Mouse (Mus musculus): ENCODE results near the gene Gm27021.

Gm27021 gene

DNA sequence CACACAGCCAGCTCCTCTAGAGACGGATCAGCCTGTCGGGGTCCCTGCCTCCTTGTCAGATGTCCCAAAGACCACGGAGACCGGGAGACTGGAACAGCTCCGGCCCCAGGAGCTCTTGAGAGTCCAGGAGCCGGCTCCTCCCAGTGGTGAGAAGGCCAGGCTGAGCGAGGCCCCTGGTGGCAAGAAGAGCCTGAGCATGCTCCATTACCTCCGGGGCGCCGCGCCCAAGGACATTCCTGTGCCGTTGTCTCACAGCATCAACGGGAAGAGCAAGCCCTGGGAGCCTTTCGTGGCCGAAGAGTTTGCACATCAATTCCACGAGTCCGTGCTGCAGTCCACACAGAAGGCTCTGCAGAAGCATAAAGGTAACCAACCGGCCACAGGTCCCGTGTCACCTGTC lies 92.9 kb downstream of the Gm27021 start:
- TF ChIP-seq GATA4 (IDR thresholded peaks at IDR 0.05; ENCODE audit: insufficient replicate concordance, low read length), result no peak

DNA sequence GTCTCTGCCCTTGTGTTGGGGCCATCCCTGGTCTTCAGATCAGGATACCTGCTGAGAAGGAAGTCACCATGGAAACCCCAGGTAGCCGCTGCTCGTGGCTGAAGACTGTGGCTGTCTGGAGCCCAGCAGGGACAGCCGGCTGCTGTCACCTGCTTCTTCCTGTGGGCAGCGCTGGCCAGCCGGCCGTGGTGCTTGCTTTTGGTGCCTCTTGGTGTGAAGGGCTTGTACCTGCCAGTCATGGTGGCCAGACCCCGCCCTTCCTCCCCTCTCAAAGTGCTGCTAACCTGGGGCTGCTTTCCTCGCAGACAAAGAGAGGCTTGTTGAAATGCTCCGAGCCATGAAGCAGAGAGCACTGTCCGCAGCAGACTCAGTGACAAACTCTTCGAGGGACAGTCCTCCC lies 94.0 kb downstream of the Gm27021 start:
- no peak for TF ChIP-seq GATA4 (IDR thresholded peaks at IDR 0.05; ENCODE audit: insufficient replicate concordance, low read length)

DNA sequence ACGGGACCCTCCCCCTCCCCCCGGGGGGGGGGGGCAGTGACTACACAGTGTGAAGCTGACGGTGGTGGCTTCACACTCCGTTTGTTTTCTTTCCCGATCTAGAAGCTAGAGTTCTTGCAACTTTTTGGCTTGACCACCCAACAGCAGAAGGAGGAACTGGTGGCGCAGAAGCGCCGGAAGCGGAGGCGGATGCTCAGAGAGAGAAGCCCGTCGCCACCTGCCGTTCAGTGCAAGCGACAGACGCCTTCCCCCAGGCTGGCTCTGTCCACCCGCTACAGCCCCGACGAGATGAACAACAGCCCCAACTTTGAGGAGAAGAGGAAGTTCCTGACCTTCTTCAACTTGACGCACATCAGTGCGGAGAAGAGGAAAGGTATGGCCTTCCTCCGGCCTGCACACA lies 95.3 kb downstream of the Gm27021 start:
- no peak for TF ChIP-seq GATA4 (IDR thresholded peaks at IDR 0.05; ENCODE audit: insufficient replicate concordance, low read length)

DNA sequence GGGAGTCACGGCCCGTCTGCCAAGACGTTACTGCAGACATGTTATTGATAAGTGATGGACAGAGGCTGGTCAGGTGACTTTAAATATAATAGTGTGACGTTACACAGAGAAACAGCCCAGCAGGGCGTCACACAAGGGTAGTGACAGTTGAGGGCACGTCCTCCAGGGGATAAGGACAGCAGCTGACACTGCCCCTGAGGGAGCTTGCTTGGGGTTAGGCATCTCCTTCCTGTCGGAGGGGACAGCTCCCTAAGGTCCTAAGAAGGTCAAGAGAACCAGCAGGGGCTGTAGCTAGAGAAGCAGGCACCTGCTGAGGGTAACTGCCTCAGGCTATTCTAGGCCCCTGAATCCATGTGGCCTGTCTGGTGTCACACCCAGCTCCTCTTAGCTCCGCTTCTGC lies 96.3 kb downstream of the Gm27021 start:
- no peak for TF ChIP-seq GATA4 (IDR thresholded peaks at IDR 0.05; ENCODE audit: insufficient replicate concordance, low read length)

DNA sequence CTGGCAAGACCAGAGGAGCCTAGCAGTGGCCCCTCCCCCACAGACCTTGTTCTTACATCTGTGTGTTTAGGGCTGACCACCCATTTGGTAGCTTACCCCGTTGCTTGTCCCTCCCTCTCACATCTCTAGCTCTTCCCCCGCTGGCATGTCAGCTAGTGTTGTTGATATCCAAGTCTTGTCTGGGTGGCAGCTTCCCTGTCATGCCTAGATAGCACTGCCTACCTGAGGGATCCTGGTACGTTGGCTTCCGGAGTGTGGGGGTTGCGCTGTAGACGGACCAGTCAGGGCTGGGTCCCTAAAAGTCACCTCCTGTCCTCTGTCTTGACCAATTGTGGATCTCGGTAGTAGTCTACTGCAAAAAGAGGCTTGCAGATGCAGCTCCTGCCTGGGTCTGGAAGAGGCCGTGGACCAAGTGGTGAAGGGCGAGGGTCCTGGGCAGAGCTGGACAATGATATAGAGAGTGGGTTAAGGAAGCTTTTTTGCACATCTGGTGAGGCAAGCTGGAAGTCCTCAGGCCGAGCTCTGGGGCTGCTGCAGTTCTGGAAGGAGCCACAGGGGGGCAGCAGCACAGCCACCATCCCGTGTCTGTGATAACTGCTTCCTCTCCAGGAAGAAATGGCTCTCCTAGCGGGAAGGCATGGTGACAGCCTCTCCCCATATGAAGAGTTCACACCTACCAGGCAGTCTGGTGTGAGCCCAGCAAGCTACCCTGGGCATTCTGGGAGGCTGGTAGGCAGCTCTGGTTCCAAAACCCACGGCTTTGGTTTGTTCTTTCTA lies 97.8 kb downstream of the Gm27021 start:
- 0 out of 2 replicates have a peak, but pooled peaks have one; percentile 19 for TF ChIP-seq GATA4 (IDR thresholded peaks at IDR 0.05; ENCODE audit: insufficient replicate concordance, low read length)

DNA sequence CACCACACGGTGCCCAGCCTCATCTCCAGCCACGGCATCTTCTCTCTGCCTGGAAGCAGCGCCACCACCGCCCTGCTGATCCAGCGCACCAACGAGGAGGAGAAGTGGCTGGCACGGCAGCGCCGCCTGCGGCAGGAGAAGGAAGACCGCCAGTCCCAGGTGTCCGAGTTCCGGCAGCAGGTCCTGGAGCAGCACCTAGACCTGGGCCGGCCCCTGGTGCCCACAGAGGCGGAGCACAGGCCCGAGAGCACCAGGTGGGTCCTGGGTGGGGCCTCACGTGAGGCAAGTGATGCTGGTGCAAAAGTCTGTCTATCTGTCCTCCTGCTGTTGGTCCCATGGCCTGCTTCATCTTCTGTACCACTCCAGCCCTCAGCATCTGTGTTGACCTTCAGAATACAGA lies 98.8 kb downstream of the Gm27021 start:
- TF ChIP-seq GATA4 (IDR thresholded peaks at IDR 0.05; ENCODE audit: insufficient replicate concordance, low read length), result no peak

DNA sequence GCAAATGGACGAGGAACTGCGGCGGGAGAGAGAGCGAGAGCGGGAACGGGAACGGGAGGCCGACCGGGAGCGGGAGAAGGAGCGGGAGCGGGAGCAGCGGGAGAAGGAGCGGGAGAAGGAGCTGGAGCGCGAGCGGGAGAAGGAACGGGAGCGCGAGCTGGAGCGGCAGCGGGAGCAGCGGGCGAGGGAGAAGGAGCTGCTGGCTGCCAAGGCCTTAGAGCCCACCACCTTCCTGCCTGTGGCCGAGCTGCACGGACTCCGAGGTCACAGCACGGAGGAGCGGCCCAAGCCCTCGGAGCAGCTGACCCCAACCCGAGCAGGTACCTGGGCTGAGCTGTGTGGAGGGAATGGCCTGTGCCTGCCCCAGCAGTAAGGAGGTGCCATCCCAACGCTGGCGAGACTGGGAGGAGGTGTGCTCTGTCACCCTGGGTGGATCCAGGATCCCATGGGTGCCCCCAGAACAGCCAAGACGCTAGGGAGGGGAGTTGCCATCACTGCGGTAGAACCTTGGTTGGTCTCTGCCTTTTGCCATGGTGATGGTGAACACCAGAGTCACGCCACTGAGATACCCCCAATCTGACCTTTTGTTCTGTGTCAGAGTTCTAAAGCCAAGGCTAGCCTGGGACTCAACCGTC lies 99.6 kb downstream of the Gm27021 start:
- no peak for TF ChIP-seq GATA4 (IDR thresholded peaks at IDR 0.05; ENCODE audit: insufficient replicate concordance, low read length)

DNA sequence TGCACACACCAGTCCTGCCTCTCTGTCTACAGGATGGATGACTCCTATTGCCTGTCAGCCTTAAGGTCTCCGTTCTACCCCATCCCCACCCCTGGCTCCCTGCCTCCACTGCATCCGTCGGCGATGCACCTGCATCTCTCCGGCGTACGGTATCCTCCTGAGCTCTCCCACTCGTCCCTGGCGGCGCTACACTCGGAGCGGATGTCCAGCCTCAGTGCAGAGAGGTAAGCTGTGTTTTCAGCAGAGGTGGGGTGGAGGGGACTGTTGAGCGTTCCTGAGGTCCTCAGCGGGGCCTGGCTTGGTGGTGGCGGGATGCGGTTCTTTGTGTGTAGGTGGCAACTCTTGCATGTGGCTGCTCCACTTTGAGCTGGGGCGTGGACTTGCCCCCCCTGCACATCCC lies 100.1 kb downstream of the Gm27021 start:
- no peak for TF ChIP-seq GATA4 (IDR thresholded peaks at IDR 0.05; ENCODE audit: insufficient replicate concordance, low read length)

DNA sequence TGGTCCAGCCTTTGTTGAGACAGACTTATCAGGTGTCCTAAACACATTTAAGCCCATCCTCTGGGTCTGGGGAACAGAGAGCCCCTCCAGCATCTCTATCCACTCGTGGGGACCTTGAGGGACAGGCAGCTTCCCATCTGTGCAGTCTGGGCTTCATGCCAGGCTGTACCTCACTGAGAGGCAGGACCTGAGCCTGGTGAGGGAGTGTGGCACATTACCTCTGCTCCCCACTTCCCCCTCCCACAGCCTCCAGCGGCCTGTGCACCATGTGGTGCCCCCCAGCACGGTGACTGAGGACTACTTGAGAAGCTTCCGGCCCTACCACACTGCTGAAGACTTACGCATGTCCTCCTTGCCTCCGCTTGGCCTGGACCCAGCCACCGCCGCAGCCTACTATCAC lies 101.2 kb downstream of the Gm27021 start:
- no peak for TF ChIP-seq GATA4 (IDR thresholded peaks at IDR 0.05; ENCODE audit: insufficient replicate concordance, low read length)

DNA sequence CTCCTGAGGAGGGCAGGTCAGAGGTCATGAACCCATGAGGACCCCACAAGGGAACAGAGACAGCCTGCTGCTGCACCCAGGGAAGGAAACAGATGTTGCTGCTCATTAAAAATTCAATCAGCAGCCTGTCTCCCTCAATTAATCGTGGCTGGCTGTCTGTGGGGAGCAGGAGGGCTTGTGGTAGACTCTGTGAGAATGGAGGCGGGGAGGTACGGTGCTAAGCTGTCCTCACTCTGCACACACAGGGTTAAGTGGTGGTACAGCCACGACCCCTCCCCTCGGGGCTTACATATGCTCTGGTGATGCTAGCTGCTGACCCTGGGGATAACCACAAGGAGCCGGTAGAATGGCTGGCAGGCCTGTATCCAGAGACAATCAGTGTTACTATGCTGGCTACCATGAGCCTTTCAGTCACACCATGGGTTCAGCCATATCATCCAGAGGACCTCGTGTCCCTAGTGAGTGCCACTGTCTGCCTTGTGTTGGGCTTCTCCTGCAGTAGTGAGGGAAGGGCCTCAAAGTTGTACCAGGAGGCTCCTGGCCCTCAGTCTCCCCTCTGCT lies 102.6 kb downstream of the Gm27021 start:
- no peak for TF ChIP-seq GATA4 (IDR thresholded peaks at IDR 0.05; ENCODE audit: insufficient replicate concordance, low read length)

DNA sequence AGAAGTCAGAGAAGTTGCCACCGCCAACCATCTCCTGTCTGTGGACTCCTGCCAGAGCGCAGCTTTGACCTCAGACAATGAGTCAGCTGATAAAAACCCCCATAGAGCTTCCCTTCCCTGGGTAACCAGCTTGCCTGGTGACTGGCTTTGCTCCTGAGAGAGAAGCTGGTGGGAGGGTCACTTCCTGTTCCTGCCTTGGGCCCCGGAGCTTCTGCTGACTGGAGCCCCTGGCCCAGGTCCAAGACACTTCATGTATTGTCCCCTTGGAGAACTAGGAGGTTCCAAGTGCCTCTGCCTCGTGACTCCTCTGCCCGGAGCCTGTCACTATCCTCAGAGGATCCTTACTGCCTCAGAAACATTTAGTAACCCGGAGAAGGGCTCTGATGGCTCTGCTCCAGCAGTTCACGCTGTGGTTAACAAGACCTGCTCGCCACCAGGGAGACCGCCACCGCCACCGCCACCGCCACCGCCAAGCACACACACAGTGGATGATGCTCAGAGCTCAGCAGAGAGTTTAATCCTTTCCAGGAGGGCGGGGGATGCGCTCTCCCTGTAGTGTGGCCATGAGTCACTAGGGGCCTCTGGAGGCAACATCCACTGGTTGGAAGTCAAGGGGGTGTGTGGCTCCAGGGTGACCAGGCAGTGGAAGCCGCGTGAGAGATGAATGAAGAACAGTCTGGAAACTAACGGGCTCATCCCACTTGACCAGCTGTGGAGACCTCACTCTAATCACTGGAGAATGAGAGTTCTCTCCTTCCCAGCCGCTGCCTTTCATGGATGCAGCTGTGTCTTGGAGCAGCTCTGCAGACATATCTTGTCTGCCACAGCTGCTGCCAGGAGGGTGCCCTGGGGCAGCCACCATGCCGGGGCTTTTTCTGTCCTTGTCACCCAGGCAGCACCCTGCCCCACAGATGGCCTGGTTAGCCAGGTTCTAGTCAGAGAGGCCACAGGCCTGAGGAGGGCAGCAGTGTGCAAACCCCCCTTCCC lies 103.7 kb downstream of the Gm27021 start:
- peak; percentile 53; the same call in 1 of the 2 replicates for TF ChIP-seq GATA4 (IDR thresholded peaks at IDR 0.05; ENCODE audit: insufficient replicate concordance, low read length)

DNA sequence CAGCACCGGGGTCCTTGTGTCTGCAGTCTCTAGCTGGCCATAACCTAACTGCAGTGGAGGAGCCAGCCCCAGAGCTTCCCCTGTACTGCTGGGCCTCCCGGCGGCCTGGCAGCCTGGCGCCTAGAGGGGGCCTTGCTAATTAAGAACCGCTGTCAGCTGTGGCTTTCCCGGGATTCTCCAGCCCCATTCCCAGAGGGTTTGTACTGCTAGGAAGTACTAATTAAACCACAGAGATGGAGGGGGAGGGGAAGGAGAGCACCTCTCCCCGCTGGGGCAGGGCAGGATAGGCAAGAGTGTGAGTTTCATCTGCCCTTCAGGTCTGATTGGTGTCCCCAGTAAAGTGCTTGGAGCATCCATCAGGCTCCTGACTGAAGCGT lies 104.5 kb downstream of the Gm27021 start:
- no peak for TF ChIP-seq GATA4 (IDR thresholded peaks at IDR 0.05; ENCODE audit: insufficient replicate concordance, low read length)

DNA sequence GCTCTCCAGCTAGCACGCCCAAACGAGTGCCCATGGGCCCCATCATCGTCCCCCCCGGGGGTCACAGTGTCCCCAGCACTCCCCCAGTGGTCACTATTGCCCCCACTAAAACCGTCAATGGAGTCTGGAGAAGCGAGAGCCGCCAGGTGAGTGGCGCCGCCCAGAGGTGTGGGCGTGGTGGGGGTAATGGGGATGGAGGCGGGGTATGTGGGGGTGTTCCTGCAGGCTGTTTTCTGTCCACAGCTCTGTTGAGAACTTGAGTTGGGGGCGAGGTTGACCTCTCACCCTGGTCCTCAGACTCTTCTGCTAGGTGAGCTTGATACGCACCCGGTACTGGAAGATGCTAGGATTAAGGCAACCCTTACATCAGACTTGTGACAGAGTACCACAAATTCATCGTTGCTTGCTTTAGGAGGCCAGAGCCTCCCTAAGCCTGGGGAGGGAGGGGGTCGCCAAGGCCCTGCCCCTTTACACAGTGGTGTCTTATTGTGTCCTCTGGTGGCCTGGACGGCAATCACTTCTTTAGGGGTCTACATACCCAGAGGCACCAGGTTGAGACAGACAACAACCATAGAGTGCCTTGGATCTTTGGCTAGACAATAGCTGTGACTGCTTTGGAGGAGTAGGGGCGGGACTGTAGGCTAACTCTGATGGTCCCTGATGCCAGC lies 105.1 kb downstream of the Gm27021 start:
- no peak for TF ChIP-seq GATA4 (IDR thresholded peaks at IDR 0.05; ENCODE audit: insufficient replicate concordance, low read length)

DNA sequence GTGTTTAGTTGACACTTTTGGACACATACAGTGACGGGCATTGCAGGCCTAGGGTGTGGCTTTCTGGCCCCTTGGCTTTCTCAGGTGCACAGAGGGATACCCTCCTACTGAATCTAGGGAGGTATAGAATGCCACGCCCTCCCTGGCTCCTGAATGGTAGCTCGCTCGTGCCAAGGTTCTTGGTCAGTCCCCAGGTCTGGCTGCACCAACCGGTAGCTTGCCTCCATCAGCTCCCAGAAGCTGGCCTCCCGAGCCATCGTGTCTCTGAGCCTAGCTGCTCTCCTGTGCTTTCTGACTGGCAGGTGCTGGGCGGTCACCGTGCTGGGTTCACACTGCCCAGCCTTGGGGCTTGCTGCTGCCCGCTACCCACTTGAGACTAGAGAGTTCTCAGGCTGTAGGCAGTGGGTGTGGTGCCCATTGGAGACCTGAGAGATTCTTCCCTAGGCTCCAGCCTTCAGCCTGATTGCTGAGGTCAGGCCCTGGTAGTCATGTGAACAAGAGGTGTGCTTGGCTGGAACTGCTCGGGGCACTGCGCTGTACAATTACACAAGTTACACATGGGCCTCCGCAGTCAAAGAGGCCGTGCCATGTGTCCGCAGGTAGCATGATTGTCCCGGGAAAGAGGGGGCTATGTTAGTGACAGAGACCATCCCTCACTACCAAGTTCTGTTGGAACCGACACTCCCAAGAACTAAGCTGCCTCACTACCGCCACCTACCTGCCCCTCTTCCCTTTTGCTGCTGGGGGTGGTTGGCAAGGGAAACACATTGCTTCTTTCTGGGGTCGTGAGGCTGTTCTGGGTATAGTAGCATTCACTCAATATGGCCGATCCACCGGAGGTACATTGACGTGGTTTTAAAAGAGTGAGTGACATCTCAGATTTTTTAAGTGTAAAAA lies 106.1 kb downstream of the Gm27021 start:
- TF ChIP-seq GATA4 (IDR thresholded peaks at IDR 0.05; ENCODE audit: insufficient replicate concordance, low read length), result no peak
